Mouse (Mus musculus): ENCODE data around the gene Kri1. TPM values are rescaled to one million over a fixed set of nuclear protein-coding genes. Genes with fewer than 3 reads are reported as not detected.
A peak's percentile ranks its signal among the peaks of the same experiment; 100 is the strongest.

Kri1 gene
- polyA plus RNA-seq, 1 experiment from 2014 or later: 10.5 TPM

DNA sequence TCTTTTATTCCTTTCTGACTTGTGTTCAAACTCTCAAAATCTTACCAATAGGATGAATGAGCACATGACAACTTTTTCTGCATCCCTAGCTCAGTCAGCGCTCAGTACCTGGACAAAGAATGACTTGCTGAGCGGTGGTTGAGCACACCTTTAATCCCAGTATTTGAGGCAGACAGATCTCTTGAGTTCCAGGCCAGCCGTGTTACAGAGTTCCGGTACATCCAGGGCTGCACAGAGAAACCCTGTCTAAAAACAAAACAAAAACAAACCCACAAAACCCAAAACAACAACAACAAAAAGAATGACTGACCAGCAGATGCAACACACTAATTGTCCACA lies 32.5 kb upstream of the Kri1 start:
- H3K4me1 ChIP-seq (ENCODE audit: control insufficient read depth, insufficient read depth, low read length): peaks cover 24% of the 10 kb centered on the region
- no peak; the same call in 1 of the 2 replicates for ATAC-seq (replicated peaks; ENCODE audit: extremely low read depth, insufficient read depth, low FRiP score)
- H3K36me3 ChIP-seq (ENCODE audit: control insufficient read depth, insufficient read depth): peaks cover 2% of the 10 kb centered on the region; the same call in 1 of the 2 replicates
- H3K4me2 ChIP-seq (ENCODE audit: low read depth, low read length): peak overlapping the region; percentile 95
- H3K9ac ChIP-seq (ENCODE audit: low read length): peak overlapping the region; percentile 90; the same call in 1 of the 2 replicates
- H3K4me3 ChIP-seq (ENCODE audit: low read length): peak overlapping the region; percentile 92
- H3K27ac ChIP-seq (ENCODE audit: low read length): no peak overlapping the region
- WGBS: 26% methylated on average over 4 of the region's 4 CpGs
- H3K27me3 ChIP-seq (ENCODE audit: control insufficient read depth, insufficient read depth, low read length): no peaks in the 10 kb centered on the region
- H3K9me3 ChIP-seq (replicated peaks; ENCODE audit: control insufficient read depth, low read length): no peaks in the 10 kb centered on the region; the same call in 1 of the 2 replicates

DNA sequence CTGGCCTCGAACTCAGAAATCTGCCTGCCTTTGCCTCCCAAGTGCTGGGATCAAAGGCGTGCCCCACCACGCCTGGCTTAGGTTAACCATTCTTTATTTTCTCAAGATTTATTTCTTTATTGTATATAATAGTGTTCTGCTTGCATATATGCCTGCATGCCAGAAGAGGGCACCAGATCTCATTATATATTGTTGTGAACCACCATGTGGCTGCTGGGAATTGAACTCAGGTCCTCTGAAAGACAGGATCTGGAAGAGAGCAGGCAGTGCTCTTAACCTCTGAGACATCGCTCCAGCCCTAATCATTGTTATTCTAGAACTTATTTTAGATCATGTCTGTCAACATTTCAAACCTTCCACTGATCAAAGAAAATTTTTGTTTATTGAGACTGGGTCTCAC lies 31.7 kb upstream of the Kri1 start:
- H3K27me3 ChIP-seq (ENCODE audit: control insufficient read depth, insufficient read depth, low read length): no peaks in the 10 kb centered on the region
- WGBS: 95% methylated on average over 4 of the region's 4 CpGs

DNA sequence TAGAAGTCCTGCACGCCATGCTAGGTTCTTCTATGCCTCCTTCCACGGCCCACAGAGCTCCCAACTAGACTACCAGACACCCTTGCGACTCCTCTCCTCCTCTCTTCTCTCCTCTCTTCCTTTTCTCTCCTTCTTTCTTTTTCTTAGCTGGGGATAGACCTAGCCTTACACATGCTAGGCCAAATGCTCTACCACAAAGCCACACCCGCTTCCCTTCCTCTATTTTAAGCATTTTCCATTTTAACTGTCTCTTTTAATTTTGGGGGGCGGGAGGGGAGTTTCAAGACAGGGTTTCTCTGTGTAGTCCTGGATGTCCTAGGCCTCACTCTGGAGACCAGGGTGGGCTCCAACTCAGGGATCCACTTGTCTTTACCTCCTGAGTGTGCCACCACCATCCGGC lies 31.0 kb upstream of the Kri1 start:
- H3K4me2 ChIP-seq (ENCODE audit: low read depth, low read length): no peak overlapping the region
- H3K4me3 ChIP-seq (ENCODE audit: low read length): no peak overlapping the region
- no peak overlapping the region for H3K9ac ChIP-seq (ENCODE audit: low read length)
- H3K36me3 ChIP-seq (ENCODE audit: control insufficient read depth, insufficient read depth): no peaks in the 10 kb centered on the region
- WGBS: 83% methylated on average over 6 of the region's 6 CpGs
- H3K4me1 ChIP-seq (ENCODE audit: control insufficient read depth, insufficient read depth, low read length): peaks cover 21% of the 10 kb centered on the region
- H3K9me3 ChIP-seq (replicated peaks; ENCODE audit: control insufficient read depth, low read length): no peaks in the 10 kb centered on the region; the same call in 1 of the 2 replicates
- no peak overlapping the region for H3K27ac ChIP-seq (ENCODE audit: low read length)
- ATAC-seq (replicated peaks; ENCODE audit: extremely low read depth, insufficient read depth, low FRiP score): no peak
- H3K27me3 ChIP-seq (ENCODE audit: control insufficient read depth, insufficient read depth, low read length): no peaks in the 10 kb centered on the region

More for the DNA sequence above, 31.7 kb upstream of the Kri1 start:
- Histone ChIP-seq H3K36me3 (ENCODE audit: control insufficient read depth, insufficient read depth) (no peaks in the 10 kb centered on the region), H3K9me3 (replicated peaks; ENCODE audit: control insufficient read depth, low read length) (no peaks in the 10 kb centered on the region; the same call in 1 of the 2 replicates), H3K4me2 (ENCODE audit: low read depth, low read length) (no peak overlapping the region), H3K9ac (ENCODE audit: low read length) (no peak overlapping the region), H3K4me1 (ENCODE audit: control insufficient read depth, insufficient read depth, low read length) (peaks cover 24% of the 10 kb centered on the region), H3K27ac (ENCODE audit: low read length) (no peak overlapping the region), H3K4me3 (ENCODE audit: low read length) (no peak overlapping the region)
- no peak for ATAC-seq (replicated peaks; ENCODE audit: extremely low read depth, insufficient read depth, low FRiP score)

DNA sequence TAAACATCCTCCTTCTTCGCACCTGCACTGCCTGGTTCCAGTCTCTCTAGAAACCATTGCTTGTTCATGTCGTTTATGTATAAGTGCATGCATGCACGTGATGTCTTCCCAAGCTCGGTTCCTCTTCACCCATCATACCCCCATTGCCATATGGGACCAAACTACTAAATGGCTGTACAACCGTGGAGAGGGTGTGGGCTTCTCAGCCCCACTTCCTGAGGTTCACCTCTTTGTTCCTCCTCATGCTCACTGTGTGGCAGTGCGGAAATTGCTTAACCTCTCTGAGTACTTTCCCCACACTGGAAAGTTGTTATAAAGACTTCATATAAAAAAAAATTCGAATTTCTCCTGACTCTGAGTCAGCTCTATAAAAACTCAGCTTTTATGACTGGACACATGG lies 28.9 kb upstream of the Kri1 start:
- Histone ChIP-seq H3K9ac (ENCODE audit: low read length) (no peak overlapping the region), H3K27ac (ENCODE audit: low read length) (no peak overlapping the region), H3K4me3 (ENCODE audit: low read length) (no peak overlapping the region), H3K9me3 (replicated peaks; ENCODE audit: control insufficient read depth, low read length) (no peaks in the 10 kb centered on the region; the same call in 1 of the 2 replicates), H3K27me3 (ENCODE audit: control insufficient read depth, insufficient read depth, low read length) (peaks cover 7% of the 10 kb centered on the region), H3K4me1 (ENCODE audit: control insufficient read depth, insufficient read depth, low read length) (peaks cover 11% of the 10 kb centered on the region), H3K36me3 (ENCODE audit: control insufficient read depth, insufficient read depth) (no peaks in the 10 kb centered on the region), H3K4me2 (ENCODE audit: low read depth, low read length) (no peak overlapping the region)
- ATAC-seq (replicated peaks; ENCODE audit: extremely low read depth, insufficient read depth, low FRiP score): no peak
- WGBS: 74% methylated on average over 7 of the region's 7 CpGs

DNA sequence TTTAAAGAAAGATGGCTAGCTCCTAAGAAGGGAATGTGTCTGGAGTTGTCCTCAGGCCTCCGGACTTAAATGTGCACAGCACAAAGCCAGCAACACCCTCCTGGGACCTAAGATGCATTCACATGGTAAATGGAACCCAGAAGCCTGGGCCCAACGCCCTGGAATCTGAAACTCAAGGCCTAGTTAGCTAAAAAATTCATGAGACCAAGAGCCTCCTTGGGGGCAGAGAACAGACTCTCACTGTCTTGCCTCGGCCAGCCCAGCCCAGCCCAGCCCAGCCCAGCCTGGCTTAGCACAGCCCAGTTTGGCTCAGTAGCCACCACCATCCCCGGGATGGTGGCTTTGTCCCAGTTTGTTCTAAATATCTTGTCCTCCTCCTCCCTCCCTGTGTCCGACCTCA lies 27.7 kb upstream of the Kri1 start:
- H3K27ac ChIP-seq (ENCODE audit: low read length): no peak overlapping the region
- no peak overlapping the region for H3K4me2 ChIP-seq (ENCODE audit: low read depth, low read length)
- H3K9me3 ChIP-seq (replicated peaks; ENCODE audit: control insufficient read depth, low read length): no peaks in the 10 kb centered on the region; the same call in 1 of the 2 replicates
- peaks cover 7% of the 10 kb centered on the region for H3K27me3 ChIP-seq (ENCODE audit: control insufficient read depth, insufficient read depth, low read length)
- H3K36me3 ChIP-seq (ENCODE audit: control insufficient read depth, insufficient read depth): no peaks in the 10 kb centered on the region
- H3K4me3 ChIP-seq (ENCODE audit: low read length): no peak overlapping the region
- no peak for ATAC-seq (replicated peaks; ENCODE audit: extremely low read depth, insufficient read depth, low FRiP score)
- peaks cover 4% of the 10 kb centered on the region for H3K4me1 ChIP-seq (ENCODE audit: control insufficient read depth, insufficient read depth, low read length)
- WGBS: 49% methylated on average over 5 of the region's 5 CpGs
- no peak overlapping the region for H3K9ac ChIP-seq (ENCODE audit: low read length)

DNA sequence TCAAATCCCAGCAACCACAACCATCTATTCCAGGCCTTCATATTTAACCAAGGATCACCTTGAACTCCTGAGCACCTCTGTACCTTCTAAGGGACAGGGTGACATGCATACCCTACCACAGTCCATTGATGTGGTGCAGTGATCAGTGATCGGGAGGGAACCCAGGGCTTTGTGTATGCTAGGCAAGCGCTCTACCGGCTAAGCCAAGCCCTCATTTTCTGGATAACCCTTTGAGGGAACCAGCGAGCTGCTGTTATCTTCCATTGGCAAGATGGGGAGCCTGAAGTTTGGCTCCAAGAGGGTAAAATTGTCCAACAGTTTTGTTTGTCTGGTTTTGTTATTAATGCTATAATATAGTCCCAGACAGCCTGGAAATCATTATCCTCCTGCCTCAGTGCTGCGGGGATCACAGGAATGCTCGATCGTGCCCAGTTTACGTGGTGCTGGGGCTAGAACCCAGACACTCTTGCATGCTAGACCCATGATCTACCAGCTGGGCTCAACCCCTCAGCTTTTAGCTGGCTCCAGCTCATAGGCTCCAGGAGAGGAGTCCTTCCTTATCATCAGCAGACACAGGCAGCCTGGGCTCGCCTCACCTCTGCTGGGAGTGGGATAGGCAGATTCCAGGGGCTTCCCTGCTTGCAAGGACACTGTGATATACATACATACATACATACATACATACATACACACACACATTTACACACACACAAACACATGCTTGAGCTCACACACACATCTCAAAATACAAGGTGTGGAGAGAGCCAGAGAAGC lies 26.8 kb upstream of the Kri1 start:
- Histone ChIP-seq H3K36me3 (ENCODE audit: control insufficient read depth, insufficient read depth) (no peaks in the 10 kb centered on the region), H3K27ac (ENCODE audit: low read length) (no peak overlapping the region), H3K4me3 (ENCODE audit: low read length) (no peak overlapping the region), H3K27me3 (ENCODE audit: control insufficient read depth, insufficient read depth, low read length) (peaks cover 7% of the 10 kb centered on the region), H3K9me3 (replicated peaks; ENCODE audit: control insufficient read depth, low read length) (no peaks in the 10 kb centered on the region; the same call in 1 of the 2 replicates), H3K9ac (ENCODE audit: low read length) (no peak overlapping the region), H3K4me1 (ENCODE audit: control insufficient read depth, insufficient read depth, low read length) (peaks cover 2% of the 10 kb centered on the region; the same call in 1 of the 2 replicates), H3K4me2 (ENCODE audit: low read depth, low read length) (no peak overlapping the region)
- ATAC-seq (replicated peaks; ENCODE audit: extremely low read depth, insufficient read depth, low FRiP score): no peak
- 80% methylated on average over 9 of the region's 9 CpGs for WGBS

DNA sequence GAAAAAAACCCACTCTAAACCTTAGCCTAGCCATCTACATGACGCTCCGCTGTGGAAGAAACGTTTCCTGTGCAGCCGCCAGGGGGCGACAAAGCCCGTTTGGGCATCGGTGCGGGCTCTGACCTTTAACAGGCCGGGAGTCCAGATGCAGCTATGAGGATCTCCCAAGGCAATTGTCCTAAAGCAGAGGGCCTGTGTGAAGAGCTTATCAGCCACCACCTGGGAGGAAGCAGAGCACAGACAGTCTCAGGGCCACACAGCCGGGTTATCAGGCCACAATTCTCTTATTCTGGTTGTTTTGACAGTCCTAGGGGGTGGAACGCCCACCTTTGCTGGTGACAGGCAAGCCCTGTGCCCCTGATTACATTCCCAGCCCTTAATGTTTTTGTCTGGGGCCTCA lies 25.6 kb upstream of the Kri1 start:
- Histone ChIP-seq H3K9ac (ENCODE audit: low read length) (no peak overlapping the region), H3K27ac (ENCODE audit: low read length) (no peak overlapping the region), H3K36me3 (ENCODE audit: control insufficient read depth, insufficient read depth) (no peaks in the 10 kb centered on the region), H3K4me1 (ENCODE audit: control insufficient read depth, insufficient read depth, low read length) (peaks cover 2% of the 10 kb centered on the region; the same call in 1 of the 2 replicates), H3K4me2 (ENCODE audit: low read depth, low read length) (no peak overlapping the region), H3K4me3 (ENCODE audit: low read length) (no peak overlapping the region), H3K27me3 (ENCODE audit: control insufficient read depth, insufficient read depth, low read length) (peaks cover 7% of the 10 kb centered on the region), H3K9me3 (replicated peaks; ENCODE audit: control insufficient read depth, low read length) (no peaks in the 10 kb centered on the region)
- peak; percentile 80 for ATAC-seq (replicated peaks; ENCODE audit: extremely low read depth, insufficient read depth, low FRiP score)
- WGBS: 7% methylated on average over 11 of the region's 11 CpGs

DNA sequence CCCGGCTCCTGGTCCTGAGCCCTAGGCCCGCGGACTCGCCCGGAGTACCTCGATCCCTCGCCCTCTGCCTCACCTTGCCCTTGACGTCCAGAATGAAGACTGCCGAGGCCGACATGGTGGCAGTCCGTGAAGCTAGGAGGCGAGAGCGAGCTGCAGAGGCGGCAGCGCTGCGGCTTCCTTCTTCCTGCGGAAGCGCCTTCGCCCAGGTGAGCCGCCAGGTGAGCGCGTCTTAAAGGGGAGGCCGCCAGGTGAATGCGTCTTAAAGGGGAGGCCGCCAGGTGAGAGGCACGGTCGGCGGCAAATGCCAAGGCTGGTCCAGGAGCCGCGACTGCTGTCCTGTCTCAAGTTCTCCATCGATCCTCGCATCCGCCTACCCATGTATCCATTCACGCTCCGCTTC lies 24.4 kb upstream of the Kri1 start, which contains the start of gene Ap1m2:
Gene Ap1m2 (minus strand): TSS at position 204 of the 400 bp plus-strand sequence.
- whole genome bisulfite sequencing: 14% methylated on average over 35 of the region's 35 CpGs
- H3K4me3 ChIP-seq (ENCODE audit: low read length): peak within 1 kb of the TSS; percentile 29
- no peak within 1 kb of the TSS for H3K9ac ChIP-seq (ENCODE audit: low read length)
- no peaks in the 10 kb centered on the region for H3K9me3 ChIP-seq (replicated peaks; ENCODE audit: control insufficient read depth, low read length)
- H3K4me2 ChIP-seq (ENCODE audit: low read depth, low read length): no peak within 1 kb of the TSS
- H3K36me3 ChIP-seq (ENCODE audit: control insufficient read depth, insufficient read depth): no peaks in the 10 kb centered on the region
- no peak for ATAC-seq (replicated peaks; ENCODE audit: extremely low read depth, insufficient read depth, low FRiP score)
- H3K4me1 ChIP-seq (ENCODE audit: control insufficient read depth, insufficient read depth, low read length): peaks cover 2% of the 10 kb centered on the region; the same call in 1 of the 2 replicates
- H3K27me3 ChIP-seq (ENCODE audit: control insufficient read depth, insufficient read depth, low read length): peaks cover 7% of the 10 kb centered on the region
- H3K27ac ChIP-seq (ENCODE audit: low read length): no peak within 1 kb of the TSS

DNA sequence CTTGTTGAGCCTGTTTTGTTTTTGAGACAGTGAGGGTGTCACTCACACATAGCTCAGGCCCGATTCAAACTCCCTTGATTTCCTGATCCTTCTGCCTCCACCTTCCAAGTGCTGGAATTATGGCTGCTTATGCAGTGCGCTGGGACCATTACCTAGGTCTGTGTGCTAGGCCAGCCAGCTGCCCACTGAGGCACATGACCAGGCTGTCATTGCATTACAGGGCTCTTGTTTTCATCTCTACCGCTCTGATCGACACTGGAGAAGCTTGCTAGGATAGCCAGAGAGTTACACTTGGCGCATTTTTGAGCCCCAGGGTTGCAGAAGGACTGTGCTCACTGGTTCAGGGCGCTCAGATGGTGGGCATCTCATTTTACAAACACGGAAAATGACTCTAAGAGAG lies 23.9 kb upstream of the Kri1 start:
- no peak for ATAC-seq (replicated peaks; ENCODE audit: extremely low read depth, insufficient read depth, low FRiP score)
- peaks cover 7% of the 10 kb centered on the region for H3K27me3 ChIP-seq (ENCODE audit: control insufficient read depth, insufficient read depth, low read length)
- H3K4me2 ChIP-seq (ENCODE audit: low read depth, low read length): no peak overlapping the region
- no peak overlapping the region for H3K27ac ChIP-seq (ENCODE audit: low read length)
- H3K9ac ChIP-seq (ENCODE audit: low read length): no peak overlapping the region
- no peaks in the 10 kb centered on the region for H3K36me3 ChIP-seq (ENCODE audit: control insufficient read depth, insufficient read depth)
- peak overlapping the region; percentile 29 for H3K4me3 ChIP-seq (ENCODE audit: low read length)
- H3K4me1 ChIP-seq (ENCODE audit: control insufficient read depth, insufficient read depth, low read length): peaks cover 2% of the 10 kb centered on the region; the same call in 1 of the 2 replicates
- H3K9me3 ChIP-seq (replicated peaks; ENCODE audit: control insufficient read depth, low read length): no peaks in the 10 kb centered on the region
- WGBS: 29% methylated on average over 7 of the region's 7 CpGs
